Mouse (Mus musculus): Measurements from ENCODE around the gene Gm28035. TPM values are rescaled to one million over a fixed set of nuclear protein-coding genes. Genes with fewer than 3 reads are reported as not detected.

Gm28035 gene
- polyA plus RNA-seq, 1 experiment from 2014 or later = 0.24 TPM

DNA sequence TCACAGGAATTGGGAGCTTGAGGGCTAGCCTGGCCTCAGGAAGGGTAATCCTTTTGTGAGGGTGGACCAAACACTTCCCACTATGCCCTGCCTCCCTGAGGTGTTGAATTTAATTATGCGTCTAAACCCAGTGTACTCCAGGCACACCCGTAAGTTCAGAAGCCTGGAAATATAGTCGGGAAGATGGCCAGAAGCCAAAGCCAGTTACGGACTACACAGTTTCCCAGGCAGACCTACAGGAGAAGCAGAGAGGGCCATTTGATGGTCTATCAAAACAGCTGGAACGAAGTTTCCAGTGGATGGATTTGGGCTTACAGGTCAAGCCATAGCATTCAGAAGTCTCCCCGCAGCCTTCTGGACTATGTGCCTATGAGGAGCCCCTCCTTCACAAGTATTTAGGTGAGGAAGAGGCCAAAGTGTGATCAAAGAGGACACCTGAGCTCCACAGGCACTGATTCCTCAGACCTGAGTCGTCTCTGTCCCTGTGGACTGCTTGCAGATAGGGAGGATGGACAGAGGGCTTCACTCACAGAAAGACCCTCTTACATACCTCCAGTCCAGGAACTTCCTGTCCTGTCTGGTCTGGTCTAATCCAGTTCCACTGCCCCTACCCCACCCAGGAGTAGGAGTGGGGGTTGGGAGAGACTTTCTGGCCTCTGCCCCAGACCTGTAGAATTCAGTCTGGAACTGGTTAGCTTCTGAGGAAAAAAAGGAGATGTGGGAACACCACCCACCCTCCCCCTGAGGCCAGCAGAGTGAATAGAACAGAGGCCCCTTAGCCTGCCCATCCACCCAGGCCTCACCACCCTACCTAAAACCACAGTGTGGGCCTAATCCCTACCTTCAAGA lies 24.5 kb downstream of the Gm28035 start:
- no peaks in the 10 kb centered on the region for H3K9me3 ChIP-seq
- no peak overlapping the region for H3K4me2 ChIP-seq
- peaks cover 54% of the 10 kb centered on the region for H3K4me1 ChIP-seq (replicated peaks)
- 75% methylated on average over 7 of the region's 7 CpGs for WGBS
- H3K9ac ChIP-seq = 0 out of 2 replicates have a peak overlapping the region, but pooled peaks have one; percentile 22
- peaks cover 49% of the 10 kb centered on the region for H3K36me3 ChIP-seq
- no peak for ATAC-seq (ENCODE audit: low read depth)
- peak overlapping the region; percentile 80 for H3K27ac ChIP-seq (replicated peaks)
- no peaks in the 10 kb centered on the region for H3K27me3 ChIP-seq
- no peak overlapping the region for H3K4me3 ChIP-seq

DNA sequence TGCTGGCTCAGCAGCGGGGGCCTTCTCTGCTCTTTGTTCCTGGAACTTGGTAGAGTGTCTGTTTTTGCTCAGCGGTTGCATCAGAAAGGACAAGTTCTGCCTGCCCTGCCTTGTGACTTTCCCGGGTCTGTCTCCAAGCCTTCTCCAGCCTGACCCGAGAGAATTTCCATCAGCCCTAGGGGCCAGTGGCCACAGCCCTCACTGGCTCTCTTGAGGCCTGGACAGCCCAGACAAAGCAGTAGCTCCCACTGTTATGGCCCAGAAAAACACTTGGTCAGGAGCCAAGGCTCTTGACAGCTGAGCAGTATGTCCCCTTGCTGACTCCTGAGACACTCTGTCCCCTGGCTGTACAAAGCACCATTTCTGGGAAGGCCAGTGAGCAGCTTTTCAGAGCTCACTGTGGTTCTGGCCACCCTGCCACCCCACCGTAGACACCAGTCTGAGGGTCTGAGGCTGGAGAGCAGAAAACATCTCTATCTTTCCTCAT lies 25.4 kb downstream of the Gm28035 start, which contains the start of gene Phyhd1:
Phyhd1 (plus strand) TSS at position 437 of the 487 bp plus-strand sequence.
- peaks cover 53% of the 10 kb centered on the region for H3K4me1 ChIP-seq (replicated peaks)

GRCm38 (mm10) chr2:30266392-30266941 lies 26.1 kb downstream of the Gm28035 start:
- peak overlapping the region; percentile 80 for H3K27ac ChIP-seq (replicated peaks)
- H3K27me3 ChIP-seq = no peaks in the 10 kb centered on the region
- no peak overlapping the region for H3K9ac ChIP-seq
- whole genome bisulfite sequencing = 32% methylated on average over 4 of the region's 4 CpGs
- H3K4me1 ChIP-seq (replicated peaks) = peaks cover 53% of the 10 kb centered on the region
- H3K36me3 ChIP-seq = peaks cover 35% of the 10 kb centered on the region
- no peak overlapping the region for H3K4me3 ChIP-seq
- ATAC-seq (ENCODE audit: low read depth) = no peak
- H3K4me2 ChIP-seq = no peak overlapping the region
- H3K9me3 ChIP-seq = no peaks in the 10 kb centered on the region

More for the DNA sequence above, 25.4 kb downstream of the Gm28035 start, which contains the start of gene Phyhd1:
- Histone ChIP-seq H3K9ac (peak within 1 kb of the TSS; percentile 41), H3K36me3 (peaks cover 41% of the 10 kb centered on the region), H3K4me3 (no peak within 1 kb of the TSS), H3K27me3 (no peaks in the 10 kb centered on the region), H3K4me2 (no peak within 1 kb of the TSS), H3K27ac (replicated peaks) (peak within 1 kb of the TSS; percentile 80), H3K9me3 (no peaks in the 10 kb centered on the region)
- no peak; the same call in 1 of the 2 replicates for ATAC-seq (ENCODE audit: low read depth)
- WGBS = 48% methylated on average over 5 of the region's 5 CpGs

DNA sequence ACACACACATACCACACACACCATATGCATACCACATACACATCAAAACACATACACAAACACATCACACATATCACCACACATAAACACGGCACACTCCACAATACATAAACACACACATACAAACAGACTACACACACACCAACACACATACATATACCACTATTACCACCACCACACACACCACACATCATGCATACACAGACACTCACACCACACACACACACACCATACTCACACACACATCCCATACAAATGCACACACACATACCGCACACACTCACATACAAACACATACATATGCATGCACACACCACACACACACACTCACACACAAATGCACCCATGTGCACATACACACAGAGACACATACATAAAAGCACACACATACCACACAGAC lies 27.1 kb downstream of the Gm28035 start:
- Histone ChIP-seq H3K4me1 (replicated peaks) (peaks cover 45% of the 10 kb centered on the region), H3K27me3 (no peaks in the 10 kb centered on the region), H3K9ac (no peak overlapping the region), H3K4me3 (no peak overlapping the region), H3K9me3 (no peaks in the 10 kb centered on the region), H3K27ac (replicated peaks) (no peak overlapping the region), H3K4me2 (no peak overlapping the region), H3K36me3 (peaks cover 30% of the 10 kb centered on the region)
- no peak for ATAC-seq (ENCODE audit: low read depth)
- WGBS = 100% methylated on average over 2 of the region's 2 CpGs

- ATAC-seq (ENCODE audit: low read depth) = no peak
- 62% methylated on average over 4 of the region's 4 CpGs for WGBS
Observed at GRCm38 (mm10) chr2:30268371-30268770, 28.0 kb downstream of the Gm28035 start.

DNA sequence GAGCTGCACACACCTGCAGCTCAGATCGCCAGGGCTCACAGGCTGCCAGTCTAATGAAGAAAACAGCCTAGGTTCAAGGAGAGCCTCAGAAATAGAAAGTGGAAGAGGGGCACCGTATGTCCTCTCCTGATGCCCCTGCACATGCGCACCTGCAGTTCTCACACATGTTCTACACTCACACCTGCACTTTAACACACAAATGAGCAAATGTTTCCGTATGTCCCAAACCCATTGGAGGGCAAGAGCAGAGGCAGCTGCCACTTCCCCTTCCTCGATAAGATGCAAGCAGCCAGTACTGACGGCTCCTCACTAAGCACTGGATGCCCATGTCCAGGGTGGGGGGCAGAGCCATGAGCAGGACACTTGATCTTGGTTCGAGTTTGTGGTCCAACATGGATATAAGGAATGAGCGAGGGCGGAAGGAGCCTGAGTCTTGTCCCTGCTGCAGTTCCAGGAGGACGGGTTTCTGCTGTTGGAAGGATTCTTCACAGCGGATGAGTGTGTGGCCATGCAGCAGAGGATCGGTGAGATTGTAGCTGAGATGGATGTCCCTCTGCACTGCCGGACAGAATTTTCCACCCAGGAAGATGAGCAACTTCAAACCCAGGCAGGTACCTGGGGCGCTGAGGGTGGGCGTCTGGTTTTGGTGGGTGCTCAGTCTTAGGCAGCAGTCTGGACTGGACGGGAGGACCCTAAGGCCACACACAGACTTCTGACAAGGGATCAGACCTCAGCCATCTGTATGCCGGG lies 29.0 kb downstream of the Gm28035 start:
- ATAC-seq (ENCODE audit: low read depth) = no peak
- H3K4me2 ChIP-seq = no peak overlapping the region
- no peaks in the 10 kb centered on the region for H3K9me3 ChIP-seq
- no peak overlapping the region for H3K27ac ChIP-seq (replicated peaks)
- peaks cover 27% of the 10 kb centered on the region for H3K4me1 ChIP-seq (replicated peaks)
- no peak overlapping the region for H3K9ac ChIP-seq
- H3K36me3 ChIP-seq = peaks cover 12% of the 10 kb centered on the region
- no peaks in the 10 kb centered on the region for H3K27me3 ChIP-seq
- 90% methylated on average over 17 of the region's 17 CpGs for WGBS
- H3K4me3 ChIP-seq = no peak overlapping the region

More at GRCm38 (mm10) chr2:30268371-30268770, 28.0 kb downstream of the Gm28035 start:
- H3K36me3 ChIP-seq = peaks cover 23% of the 10 kb centered on the region
- H3K9ac ChIP-seq = no peak overlapping the region
- no peak overlapping the region for H3K27ac ChIP-seq (replicated peaks)
- no peak overlapping the region for H3K4me2 ChIP-seq
- H3K9me3 ChIP-seq = no peaks in the 10 kb centered on the region
- no peaks in the 10 kb centered on the region for H3K27me3 ChIP-seq
- no peak overlapping the region for H3K4me3 ChIP-seq
- H3K4me1 ChIP-seq (replicated peaks) = peaks cover 37% of the 10 kb centered on the region

GRCm38 (mm10) chr2:30270134-30270533 lies 29.8 kb downstream of the Gm28035 start:
- Histone ChIP-seq H3K27me3 (no peaks in the 10 kb centered on the region), H3K9ac (no peak overlapping the region), H3K27ac (replicated peaks) (no peak overlapping the region), H3K4me3 (no peak overlapping the region), H3K4me2 (no peak overlapping the region), H3K4me1 (replicated peaks) (peaks cover 20% of the 10 kb centered on the region), H3K9me3 (no peaks in the 10 kb centered on the region), H3K36me3 (peaks cover 5% of the 10 kb centered on the region)
- ATAC-seq (ENCODE audit: low read depth) = peak; percentile 80; the same call in 1 of the 2 replicates
- WGBS = 76% methylated on average over 1 of the region's 1 CpGs

DNA sequence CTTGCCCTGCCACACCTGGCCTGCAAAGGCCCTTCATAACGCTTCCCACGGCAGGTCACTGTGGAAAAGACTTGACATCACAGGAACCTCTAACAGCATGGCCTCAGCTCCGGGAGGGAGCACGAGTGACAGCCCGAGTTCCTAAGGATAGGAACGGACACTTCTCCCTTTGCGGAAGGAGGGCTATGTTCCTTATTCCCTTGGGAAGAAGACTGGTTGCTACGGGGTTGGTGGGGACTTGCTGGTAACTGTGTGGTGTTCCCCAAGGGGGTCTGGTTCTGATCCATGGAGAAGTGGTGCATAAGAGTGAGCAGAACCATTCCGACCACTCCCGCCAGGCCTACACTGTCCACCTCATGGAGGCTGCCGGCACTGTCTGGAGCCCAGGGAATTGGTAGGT lies 40.4 kb downstream of the Gm28035 start, which contains the start of gene Gm28038:
Gm28038 (plus strand) TSS at position 301 of the 400 bp plus-strand sequence.
- Histone ChIP-seq H3K9ac (no peak within 1 kb of the TSS), H3K36me3 (no peaks in the 10 kb centered on the region; the same call in 1 of the 2 replicates), H3K9me3 (no peaks in the 10 kb centered on the region), H3K4me3 (no peak within 1 kb of the TSS), H3K4me1 (replicated peaks) (peaks cover 10% of the 10 kb centered on the region), H3K27ac (replicated peaks) (no peak within 1 kb of the TSS), H3K27me3 (no peaks in the 10 kb centered on the region), H3K4me2 (no peak within 1 kb of the TSS)
- ATAC-seq (ENCODE audit: low read depth) = no peak
- WGBS = 93% methylated on average over 11 of the region's 11 CpGs

DNA sequence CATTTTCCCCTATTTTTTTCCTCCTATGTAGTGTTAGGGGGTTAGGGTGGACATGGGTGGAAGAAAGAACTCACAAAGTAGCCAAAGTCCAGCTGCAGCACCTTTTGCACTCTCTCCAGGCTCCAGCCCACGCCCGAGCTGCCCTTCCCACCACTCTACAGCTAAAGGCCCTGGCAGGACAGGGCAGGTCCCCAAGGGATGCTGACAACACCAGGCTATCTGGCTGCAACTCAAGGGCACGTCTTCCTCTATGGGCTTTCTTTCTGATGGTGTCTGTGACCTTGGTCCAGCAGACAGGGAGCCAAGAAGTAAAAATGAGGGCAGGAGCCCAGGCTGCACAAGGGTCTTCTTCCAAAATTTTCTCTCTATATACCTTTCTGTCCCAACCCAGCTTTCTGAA lies 41.3 kb downstream of the Gm28035 start:
- H3K4me3 ChIP-seq = no peak overlapping the region
- H3K36me3 ChIP-seq = no peaks in the 10 kb centered on the region; the same call in 1 of the 2 replicates
- no peak overlapping the region for H3K27ac ChIP-seq (replicated peaks)
- H3K27me3 ChIP-seq = no peaks in the 10 kb centered on the region
- WGBS = 80% methylated on average over 3 of the region's 3 CpGs
- H3K9ac ChIP-seq = no peak overlapping the region
- ATAC-seq (ENCODE audit: low read depth) = no peak
- peaks cover 10% of the 10 kb centered on the region for H3K4me1 ChIP-seq (replicated peaks)
- H3K9me3 ChIP-seq = no peaks in the 10 kb centered on the region
- H3K4me2 ChIP-seq = no peak overlapping the region

- no peaks in the 10 kb centered on the region for H3K36me3 ChIP-seq
- H3K9me3 ChIP-seq = no peaks in the 10 kb centered on the region
- H3K9ac ChIP-seq = no peak overlapping the region
- no peak overlapping the region for H3K27ac ChIP-seq (replicated peaks)
- no peak overlapping the region for H3K4me2 ChIP-seq
- WGBS = 88% methylated on average over 2 of the region's 2 CpGs
- no peak for ATAC-seq (ENCODE audit: low read depth)
- peaks cover 25% of the 10 kb centered on the region for H3K4me1 ChIP-seq (replicated peaks)
- no peaks in the 10 kb centered on the region for H3K27me3 ChIP-seq
- no peak overlapping the region for H3K4me3 ChIP-seq
Observed at GRCm38 (mm10) chr2:30283193-30283592, 42.8 kb downstream of the Gm28035 start.

GRCm38 (mm10) chr2:30285004-30285403 lies 44.6 kb downstream of the Gm28035 start:
- peak overlapping the region; percentile 90 for H3K9ac ChIP-seq
- 93% methylated on average over 5 of the region's 5 CpGs for WGBS

More at GRCm38 (mm10) chr2:30285004-30285403, 44.6 kb downstream of the Gm28035 start:
- no peak for ATAC-seq (ENCODE audit: low read depth)
- no peak overlapping the region for H3K27ac ChIP-seq (replicated peaks)
- H3K9me3 ChIP-seq = no peaks in the 10 kb centered on the region
- H3K4me1 ChIP-seq (replicated peaks) = peaks cover 26% of the 10 kb centered on the region
- peak overlapping the region; percentile 95 for H3K4me2 ChIP-seq
- no peaks in the 10 kb centered on the region for H3K36me3 ChIP-seq
- peak overlapping the region; percentile 96 for H3K4me3 ChIP-seq
- H3K27me3 ChIP-seq = no peaks in the 10 kb centered on the region

All from neural tube, embryonic 13.5 days (tissue).